Mouse (Mus musculus): ENCODE measurements around the gene Gcc1.

Gcc1 gene

DNA sequence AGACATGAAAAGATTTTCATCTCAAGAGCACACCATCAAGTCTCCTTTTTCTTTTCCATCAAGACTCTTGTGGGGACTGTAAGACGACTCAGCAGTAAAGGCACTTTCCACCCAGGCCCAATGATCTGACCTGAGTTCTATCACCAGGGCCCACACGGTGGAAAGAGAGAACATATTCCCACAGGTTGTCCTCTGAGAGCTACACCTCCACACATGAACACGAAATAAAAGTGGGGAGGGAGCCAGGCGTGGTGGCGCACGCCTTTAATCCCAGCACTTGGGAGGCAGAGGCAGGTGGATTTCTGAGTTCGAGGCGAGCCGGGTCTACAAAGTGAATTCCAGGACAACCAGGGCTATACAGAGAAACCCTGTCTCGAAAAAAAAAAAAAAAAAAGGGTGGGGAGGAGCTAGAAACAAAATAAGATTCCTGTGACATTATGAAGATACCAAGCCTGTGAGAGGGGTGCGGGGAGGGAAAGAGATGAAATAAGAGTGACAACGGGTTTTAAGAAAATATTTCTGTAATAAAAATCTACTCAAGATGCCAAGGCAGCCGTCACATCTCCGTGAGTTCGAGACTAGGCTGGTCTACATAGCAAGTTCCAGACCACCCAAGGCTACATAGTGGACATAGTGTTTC is 5.4 kb downstream of the Gcc1 start:
- DNase-seq (ENCODE audit: low spot score in 2 of 2): no peak

DNA sequence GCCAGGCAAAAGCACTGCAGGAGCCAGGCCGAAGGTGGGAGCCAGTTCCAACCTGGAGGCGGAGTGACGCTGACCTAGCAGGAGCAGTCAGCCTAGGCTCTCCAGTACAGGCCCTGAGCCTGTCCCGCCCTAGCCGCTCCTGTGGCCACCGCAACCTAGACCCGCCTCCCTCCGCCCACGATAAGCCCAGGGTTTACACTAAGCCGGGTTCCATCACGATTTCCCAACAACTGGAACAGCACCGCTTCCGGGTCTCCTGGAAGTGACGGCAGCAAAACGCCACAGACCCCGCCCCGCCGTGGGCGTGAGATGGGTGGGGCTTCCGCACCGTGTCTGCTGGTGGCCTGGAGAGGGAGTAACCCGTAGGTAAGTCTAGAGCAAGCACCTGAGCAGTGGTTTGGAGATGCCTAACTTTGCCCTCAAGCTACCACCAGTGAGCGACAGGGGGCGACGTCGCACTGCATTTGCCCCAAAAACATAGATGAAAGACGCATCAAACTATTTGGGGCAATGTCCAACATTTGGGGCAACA is 6.7 kb downstream of the Gcc1 start:
- peak; percentile 80 to 88 for DNase-seq (ENCODE audit: low spot score in 2 of 2)

DNA sequence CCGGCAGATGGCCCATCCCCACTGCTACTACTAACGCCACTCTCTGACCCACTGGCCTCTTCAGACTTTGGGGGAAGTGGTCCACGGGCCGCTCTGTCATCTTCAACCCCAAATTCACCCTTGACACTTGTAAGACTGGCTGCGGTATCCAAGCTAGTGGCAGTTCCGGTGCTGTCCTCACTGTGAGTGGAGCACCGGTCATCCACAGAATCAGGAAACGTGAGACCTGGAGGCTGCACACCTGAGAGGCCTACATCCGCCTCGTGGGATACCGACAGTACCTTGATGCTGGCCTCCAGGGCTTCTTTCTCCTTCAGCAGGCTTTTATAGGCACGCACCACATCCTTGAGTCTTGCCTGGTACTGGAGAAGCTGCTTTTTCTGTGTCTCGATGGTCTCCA is 7.3 kb downstream of the Gcc1 start:
- no peak for DNase-seq (ENCODE audit: low spot score in 2 of 2)

DNA sequence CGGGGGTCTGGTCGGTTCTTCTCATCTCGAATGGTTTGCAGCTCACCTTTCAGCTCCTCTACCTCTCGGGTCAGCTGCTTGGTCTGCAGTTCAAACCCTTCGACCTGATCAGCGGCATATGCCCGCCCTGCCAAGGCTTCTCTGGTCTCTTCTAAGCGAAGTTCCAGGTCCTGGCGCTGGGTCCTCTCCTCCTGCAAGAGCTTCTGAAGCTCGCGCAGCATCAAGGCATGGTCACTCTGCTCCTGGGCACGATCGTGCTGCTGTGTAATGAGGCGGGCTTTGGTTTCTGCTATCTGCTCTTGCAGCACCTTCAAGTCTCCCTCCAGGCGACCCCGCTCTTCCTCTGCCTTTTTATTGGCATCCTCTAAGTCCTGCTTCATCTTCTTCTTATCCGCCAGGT is 7.8 kb downstream of the Gcc1 start:
- DNase-seq (ENCODE audit: low spot score in 2 of 2): no peak

DNA sequence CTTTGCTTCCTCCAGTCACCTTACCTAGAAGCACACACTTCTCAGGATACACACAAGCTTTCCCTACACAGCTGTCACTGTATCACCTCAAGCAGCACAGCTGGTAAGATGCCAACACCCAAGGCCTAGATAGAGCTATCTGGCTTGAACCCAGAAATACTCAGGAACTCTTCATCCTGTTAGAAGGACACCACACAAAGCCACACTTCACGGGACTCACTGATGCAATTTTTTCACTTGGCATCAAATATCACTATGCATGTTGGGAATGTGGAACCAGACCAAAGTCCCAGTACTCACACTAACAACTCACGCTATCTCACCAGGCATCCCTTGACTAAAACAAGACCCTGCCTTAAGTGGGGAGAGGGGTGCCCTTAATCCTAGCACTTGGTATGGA is 8.5 kb downstream of the Gcc1 start:
- DNase-seq (ENCODE audit: low spot score in 2 of 2): no peak

DNA sequence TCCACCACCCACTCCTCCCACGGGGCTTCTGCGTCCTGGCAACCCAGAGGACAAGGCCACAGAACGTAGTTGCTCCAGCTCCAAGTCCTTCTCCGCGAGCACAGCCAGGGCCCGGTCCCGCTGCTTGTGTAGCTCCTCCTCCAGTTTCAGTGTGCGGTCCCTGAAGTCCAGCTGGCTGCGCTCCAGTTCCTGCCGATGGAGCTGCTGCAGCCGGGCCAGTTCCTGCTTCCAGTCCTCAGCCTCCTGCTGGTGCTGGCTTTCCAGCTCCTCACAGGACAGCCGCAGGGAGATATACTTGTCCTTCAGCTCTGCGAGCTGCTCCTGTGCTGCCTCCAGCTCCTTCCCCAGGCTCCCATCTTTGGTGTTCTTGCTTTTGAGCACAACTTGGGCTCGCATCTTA is 9.7 kb downstream of the Gcc1 start:
- peak in 1 of 2 experiments; percentile 71 for DNase-seq (ENCODE audit: low spot score in 2 of 2)

DNA sequence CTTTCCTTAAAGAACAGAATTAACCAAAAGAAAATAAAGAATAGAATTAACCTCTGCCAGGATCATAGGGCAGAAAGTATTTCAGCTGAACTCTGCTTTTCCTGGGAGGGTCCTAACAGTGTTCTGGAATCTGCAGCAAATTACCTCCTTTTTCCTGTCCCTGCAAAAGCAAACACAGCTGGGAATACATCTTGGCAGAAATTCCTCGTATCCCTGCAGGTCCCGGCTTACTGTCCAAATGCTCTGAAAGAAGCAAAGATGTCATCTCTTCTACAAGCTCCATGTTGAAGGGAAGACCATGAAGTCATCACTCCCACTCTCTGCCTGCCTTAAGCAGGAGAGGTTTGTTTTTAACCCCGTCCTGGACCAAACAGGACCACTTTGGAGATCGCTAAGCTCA is 11.2 kb downstream of the Gcc1 start:
- DNase-seq (ENCODE audit: low spot score in 2 of 2): no peak

DNA sequence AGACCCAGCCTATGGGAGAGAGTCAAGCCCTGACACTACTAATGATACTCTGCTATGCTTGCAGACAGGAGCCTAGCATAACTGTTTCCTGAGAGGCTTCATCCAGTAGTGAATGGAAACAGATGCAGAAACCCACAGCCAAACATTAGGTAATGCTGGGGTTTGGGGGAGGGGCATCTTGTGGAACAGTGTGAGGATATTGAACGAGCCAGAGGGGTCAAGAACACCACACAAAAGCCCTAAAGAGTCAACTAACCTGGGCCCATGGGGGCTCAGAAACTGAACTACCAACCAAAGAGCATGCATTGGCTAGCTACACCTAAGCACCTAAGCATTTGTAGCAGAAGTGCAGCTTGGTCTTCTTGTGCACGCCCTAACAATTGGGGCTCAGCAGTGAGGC is 17.0 kb downstream of the Gcc1 start:
- no peak for DNase-seq (ENCODE audit: low spot score in 2 of 2)

DNA sequence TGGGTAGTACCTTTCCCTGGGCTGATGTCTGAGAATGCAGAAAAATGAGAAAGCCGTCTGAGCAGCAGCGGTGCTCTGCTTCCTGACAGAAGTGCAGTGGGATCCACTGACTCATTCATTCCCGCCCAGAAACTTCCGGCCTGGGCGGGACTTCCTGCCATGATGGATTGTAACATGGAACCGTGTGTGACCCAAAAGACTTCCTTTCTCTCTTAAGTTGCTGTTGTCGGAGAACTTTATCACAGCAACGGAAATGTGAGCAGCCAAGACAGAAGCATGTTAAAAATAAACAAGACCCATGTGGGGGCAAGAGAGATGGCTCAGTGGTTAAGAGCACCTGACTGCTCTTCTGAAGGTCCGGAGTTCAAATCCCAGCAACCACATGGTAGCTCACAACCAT is 18.1 kb downstream of the Gcc1 start:
- no peak for DNase-seq (ENCODE audit: low spot score in 2 of 2)

DNA sequence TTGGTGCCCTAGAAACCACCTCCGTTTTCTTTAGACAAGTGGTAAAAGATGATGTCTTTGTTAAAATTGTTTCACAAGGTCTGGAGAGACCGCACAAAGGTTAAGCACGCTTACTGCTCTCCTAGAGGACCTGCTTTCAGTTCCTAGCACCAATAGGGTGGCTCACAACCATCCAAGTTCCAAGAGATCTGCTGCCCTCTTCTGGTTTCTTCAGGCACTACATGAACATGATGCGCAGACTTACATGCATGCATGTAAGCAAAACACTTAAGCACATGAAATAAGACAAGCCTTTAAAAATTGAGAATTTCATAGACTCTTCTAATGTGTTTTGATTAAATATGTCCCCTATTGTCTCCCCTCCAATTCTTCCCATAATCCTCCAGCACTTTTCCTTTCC is 28.4 kb downstream of the Gcc1 start:
- DNase-seq (ENCODE audit: low spot score in 2 of 2): no peak

DNA sequence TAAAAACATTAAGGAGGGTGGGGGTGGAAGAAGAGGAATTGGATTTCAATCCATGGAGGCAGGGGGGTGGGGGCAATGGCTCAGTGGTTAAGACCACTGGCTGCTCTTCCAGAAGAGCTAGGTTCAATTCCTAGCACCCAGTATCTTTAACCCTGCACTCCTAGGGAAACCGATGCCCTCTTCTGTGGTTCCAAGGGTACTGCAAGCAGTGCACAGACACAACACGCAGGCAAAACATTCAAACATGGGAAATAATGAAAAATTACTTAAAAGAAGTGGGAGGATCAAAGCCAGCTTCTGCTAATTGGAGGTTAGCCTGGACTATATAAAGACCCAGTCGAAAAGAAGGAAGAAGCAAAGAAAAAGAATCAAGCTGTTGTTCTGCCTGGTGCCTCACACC is 29.5 kb downstream of the Gcc1 start:
- DNase-seq (ENCODE audit: low spot score in 2 of 2): no peak

DNA sequence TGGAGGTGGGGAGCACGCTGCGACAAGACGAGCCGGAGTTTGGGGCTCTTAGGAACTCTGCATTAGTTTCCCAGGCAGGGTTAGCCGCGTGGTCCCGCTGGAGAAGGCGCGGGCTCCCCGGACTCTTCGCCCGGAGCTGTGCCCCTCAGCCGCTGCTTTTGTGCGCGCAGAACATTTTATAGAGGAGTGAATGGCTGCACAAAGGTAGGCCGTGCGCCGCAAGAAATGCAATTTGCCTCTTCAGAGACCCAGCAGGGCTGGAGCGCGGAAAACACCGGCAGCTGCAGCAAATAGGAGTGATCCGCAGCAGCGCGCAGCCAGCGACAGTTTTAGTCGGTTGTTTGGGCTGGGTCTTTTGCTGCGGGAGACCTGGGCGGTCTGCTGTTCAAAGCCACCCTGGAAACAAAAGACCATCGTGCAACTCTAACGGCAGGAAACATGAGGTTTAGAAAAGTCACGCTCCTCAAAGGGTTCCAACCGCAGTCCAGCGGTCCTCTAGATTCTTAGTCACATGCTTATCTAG is 30.4 kb downstream of the Gcc1 start, which contains the start of gene Zfp800:
Gene Zfp800 (minus strand): TSS at position 325 of the 523 bp plus-strand sequence.
- peak in 1 of 2 experiments; percentile 35 for DNase-seq (ENCODE audit: low spot score in 2 of 2)

DNA sequence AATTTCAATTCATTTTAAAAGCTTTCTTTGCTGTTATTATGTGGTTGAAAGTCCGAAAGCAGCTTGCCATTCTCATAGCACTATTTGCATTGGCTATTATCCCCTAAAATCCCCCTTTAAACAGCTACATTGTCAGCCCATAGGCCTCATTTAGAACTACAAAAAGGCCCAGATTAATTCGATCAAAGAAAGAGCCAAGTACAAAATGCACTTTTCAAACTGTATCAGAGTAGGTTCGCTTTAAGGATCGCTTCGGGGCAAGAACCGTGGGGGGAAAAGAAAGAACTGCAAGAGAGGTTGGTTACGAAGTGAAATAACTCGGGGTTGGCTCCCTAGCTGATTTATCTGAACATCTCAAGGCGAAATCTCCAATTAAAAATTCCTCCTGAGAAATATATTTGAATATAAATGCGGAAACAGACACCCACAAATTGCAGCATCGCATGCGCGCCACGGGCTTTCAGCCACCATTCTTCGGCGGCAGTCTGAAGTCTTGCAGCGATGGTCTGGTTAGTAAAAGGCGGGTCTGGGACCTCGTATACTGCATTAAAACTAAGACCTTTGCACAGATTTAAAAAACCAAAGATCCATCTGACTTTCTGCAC is 31.2 kb downstream of the Gcc1 start:
- peak in 1 of 2 experiments; percentile 25 for DNase-seq (ENCODE audit: low spot score in 2 of 2)

DNA sequence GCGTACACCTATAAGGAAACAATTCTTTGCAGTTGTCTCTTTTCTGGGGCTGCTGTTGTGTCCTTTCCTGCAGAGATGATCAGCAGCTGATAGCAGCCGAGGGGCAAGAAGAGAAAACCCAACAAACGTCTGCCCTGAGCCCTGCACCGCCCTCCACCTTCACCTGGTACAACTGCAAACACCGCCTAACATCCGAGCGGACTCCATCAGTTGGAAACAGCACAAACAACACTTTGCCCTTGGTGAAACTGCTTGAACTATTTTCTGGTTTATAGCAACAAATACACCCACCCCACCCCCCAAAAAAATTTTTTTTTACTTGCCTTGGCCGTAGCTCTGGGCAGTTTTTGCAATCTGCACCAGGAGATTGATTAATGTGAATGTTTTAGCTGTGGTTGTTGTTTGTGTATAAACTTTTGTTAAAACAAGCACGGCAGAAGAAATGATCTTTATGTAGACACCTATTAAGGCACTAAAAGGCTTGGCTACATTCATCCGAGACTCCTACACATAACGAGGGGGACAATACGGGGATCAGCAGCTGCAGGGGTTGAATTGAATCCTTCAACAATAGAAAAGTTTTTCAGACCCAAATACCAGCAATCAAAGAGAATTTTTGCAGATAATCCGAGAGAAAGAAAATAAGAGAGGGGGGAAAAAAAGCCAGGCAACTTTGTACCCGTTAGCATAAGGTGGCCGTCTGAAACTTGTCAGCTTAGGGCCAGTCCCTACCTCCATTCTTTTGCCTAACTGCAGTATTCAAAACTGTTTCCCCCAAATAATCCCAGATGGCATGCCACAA is 31.9 kb downstream of the Gcc1 start:
- no peak for DNase-seq (ENCODE audit: low spot score in 2 of 2)

DNA sequence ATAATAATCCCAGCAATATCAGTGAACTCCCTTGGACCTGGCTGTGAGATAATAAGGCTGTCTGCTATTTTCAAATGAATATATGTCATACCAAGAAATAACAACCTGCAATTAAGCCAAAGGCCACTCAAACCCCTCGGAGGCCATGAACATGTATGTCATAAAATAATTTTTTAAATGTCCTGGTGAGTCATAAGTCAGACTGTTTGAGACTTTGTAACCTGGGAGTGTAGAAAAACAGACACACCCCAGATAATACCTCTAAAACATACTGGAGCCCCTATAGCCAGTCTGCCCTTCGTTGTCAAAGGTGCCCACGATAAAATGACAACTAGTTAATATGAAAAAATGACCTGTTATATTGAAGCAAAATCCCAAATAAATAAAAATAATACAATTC is 39.2 kb downstream of the Gcc1 start:
- DNase-seq (ENCODE audit: low spot score in 2 of 2): no peak

DNA sequence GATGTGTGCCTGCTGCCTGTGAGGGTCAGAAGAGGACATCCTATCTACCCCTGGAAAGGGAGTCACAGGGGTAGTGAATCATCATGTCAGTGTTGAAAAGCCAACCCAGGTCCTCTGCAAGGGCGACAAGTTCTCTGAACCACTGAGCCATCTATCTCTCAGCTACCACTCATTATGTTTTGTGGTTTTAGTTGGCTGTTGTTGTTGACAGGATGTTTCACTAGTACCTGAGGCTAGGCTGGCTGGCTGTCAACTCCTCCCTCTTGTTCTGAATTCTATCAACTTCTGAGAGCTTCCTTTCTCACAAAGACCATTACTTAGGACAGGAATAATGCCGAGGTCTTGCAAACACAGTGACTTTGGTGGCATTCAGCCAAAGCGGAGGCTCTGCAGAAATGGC is 43.0 kb downstream of the Gcc1 start:
- no peak for DNase-seq (ENCODE audit: low spot score in 2 of 2)

DNA sequence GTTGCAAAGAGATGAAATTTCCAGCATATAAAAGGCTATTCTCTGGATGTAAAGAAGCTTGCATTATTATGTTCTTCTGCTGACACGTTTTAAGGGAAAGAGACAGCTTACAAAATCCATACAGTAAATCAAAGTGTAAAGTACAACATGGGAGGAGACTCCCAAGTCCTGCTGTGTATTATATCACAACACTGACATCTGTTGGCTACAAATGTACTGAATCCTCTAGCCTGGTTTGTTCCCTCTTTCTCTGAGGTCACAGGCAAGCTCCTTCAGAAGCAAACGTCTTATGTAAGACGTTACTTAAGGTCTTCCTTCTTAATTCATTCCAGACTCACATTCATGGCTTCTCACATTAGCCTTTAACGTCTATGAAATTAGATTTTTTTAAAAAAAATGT is 46.2 kb downstream of the Gcc1 start:
- no peak for DNase-seq (ENCODE audit: low spot score in 2 of 2)

DNA sequence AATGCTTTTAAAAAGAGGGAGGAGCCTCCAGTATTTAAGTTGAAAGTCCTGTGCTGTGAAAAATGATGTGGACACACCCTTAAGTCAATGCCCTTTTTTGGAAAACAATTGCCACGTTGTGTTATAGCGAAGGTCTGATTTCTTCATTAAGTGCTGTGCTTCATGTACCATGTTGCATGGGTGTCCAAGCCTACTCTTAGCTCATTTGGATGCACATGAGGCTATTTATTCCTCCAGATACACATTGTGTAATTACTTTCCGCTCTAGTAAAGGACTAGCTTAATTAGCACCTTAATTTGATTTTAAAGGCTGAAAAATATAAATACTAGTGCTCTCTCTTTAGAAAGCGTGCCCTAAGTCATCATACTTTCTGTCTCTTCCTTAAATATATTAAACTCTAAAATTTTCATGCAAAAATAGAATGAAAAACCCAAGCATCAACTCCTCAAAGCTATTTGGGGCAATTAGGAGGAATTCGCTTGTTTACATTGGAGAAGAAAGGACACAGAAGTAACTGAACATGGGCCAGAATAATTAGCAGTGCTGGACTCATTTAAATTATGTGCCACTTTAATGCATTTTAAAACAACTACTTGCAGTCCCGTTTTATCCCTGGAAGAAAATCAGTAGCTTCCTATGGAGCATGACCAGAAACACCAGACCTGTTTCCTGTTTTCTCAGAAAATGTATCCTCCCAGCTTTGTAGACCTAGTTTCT is 58.1 kb downstream of the Gcc1 start:
- no peak for DNase-seq (ENCODE audit: low spot score in 2 of 2)

DNA sequence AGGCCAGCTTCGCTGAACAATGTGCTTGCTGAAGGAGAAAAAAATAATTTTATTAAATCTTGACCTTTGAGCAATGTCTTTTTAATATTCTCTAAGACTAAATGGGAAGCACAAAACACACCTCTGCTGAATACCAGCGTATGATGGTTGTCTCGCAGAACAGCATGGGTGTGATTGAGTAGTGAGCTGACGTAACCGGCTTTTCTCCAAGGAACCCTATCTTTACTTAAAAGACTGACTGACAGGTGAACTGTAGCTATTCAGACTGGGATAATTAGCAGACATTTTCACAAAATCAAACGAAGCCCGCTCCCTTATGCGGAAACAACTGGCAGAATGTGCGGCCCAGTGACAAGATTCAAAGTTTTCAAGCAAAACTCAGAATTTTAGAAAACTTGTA is 60.6 kb downstream of the Gcc1 start:
- no peak for DNase-seq (ENCODE audit: low spot score in 2 of 2)

Data from cerebellum, postnatal 4 days (tissue).